Mouse (Mus musculus) heart, adult 9 months (tissue): ENCODE data around the gene Tnfaip6.
"Not testable (repeated sequence)": the region's sequence is repeated elsewhere in the genome, so short reads cannot be mapped to it uniquely, and the experiment has no call there.

Experiments
- DNase-seq, 2 experiments: peaks; one replicate each; pipeline ENCODE4 v3.0.0; 2022; ENCODE audit warnings: low spot score in 2 of 2

The Tnfaip6 gene

GRCm38 (mm10) chr2:52037882-52038281, at the start of gene Tnfaip6:
Gene Tnfaip6, plus strand, starts transcription at chr2:52038009.
- DNase-seq: peak; percentile 76 to 83

DNA sequence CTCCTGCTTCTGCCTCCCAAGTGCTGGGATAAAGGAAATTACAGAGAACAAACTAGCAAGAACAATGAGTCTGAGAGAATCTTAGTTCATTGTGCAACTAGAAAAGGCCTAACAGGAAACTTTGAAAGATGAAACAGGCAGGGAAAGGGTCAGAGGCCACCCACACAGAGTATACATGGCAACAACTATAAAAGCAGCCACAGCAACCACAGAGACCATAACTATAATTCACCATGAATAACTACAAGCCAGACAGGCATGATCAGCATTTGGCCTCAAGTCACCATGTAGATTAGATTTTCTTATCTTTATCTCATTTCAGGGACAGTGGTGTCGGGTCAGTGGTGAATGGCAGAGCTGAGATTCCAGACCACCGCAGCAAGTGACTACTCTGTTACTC, 48.2 kb upstream of the Tnfaip6 start:
- DNase-seq: no peak

DNA sequence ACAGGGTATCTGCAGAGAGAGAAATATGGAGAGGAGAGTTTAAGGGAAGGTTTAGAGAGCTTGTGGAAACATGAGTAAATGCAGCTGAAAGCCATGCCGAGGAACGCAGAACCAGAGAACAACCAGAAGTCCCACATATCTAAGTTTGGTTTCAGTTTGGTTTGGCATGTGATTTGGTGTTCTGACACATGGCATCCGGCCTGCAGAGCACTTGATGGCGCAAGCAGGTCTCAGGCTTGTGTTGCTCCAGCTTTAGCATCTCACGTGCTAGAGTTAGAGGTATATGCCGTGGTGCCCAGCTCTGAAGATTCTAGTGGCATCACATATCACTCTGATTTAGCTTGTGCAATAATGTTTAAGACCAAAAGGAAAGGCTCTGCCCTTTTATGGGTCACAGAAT, 46.4 kb upstream of the Tnfaip6 start:
- no peak for DNase-seq

GRCm38 (mm10) chr2:51999996-52000395, 37.8 kb upstream of the Tnfaip6 start:
- DNase-seq: no peak

DNA sequence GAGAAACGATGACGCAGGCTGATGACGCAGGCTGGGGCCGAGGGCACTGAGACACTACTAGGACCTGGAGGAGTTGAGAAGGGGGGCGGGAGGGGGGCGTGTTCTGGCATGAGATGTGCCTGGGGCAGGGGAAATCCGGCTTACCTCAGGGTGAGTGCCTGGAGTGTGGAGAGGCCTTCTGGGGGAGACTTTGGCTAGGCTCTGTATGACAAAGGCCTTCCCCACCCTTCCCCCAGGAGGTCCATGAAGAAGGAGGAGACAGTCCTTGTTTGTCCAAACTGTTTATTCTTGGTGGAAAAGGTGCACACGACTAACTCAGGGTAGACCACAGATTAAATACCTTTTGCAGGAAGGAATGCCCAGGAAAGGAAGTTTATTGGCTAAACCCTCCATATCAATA, 36.3 kb upstream of the Tnfaip6 start:
- DNase-seq: no peak

DNA sequence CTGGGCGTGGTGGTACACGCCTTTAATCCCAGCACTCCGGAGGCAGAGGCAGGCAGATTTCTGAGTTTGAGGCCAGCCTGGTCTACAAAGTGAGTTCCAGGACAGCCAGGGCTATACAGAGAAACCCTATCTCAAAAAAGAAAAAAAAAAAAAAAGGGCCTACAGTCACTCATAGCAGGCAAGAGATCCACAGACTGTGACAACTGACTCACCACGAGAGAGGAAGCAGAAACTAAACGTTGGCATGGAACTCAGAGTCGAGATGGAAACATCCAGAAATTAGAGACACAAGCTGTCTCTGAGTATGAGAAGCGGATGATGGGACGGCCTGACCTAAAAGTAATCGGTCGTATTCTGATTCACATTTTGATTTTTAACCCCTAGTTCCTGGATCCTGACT, 35.5 kb upstream of the Tnfaip6 start:
- DNase-seq: not testable (repeated sequence)

DNA sequence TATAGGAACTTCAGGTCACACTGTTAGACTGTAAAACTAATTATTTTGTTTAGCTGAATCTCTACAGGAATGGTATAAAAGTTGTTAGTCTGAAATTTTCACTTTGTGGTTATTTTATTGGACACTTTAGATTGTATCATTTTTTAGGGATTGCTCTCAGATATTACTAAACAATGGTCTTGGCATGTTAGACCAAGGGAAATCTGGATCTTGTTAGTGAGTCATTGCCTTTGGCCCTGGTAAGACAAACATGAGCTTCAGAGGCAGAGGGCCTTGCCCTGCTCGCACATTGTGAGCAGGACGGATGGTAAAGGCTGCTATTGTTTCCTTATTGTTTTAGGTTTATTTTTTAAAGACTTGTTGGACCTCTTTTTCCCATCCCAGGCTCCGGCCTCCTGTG, 31.4 kb upstream of the Tnfaip6 start:
- DNase-seq: peak; percentile 20 to 30

- not testable (repeated sequence) for DNase-seq
These were observed 26.0 kb upstream of the Tnfaip6 start for GRCm38 (mm10) chr2:52011820-52012219.

DNA sequence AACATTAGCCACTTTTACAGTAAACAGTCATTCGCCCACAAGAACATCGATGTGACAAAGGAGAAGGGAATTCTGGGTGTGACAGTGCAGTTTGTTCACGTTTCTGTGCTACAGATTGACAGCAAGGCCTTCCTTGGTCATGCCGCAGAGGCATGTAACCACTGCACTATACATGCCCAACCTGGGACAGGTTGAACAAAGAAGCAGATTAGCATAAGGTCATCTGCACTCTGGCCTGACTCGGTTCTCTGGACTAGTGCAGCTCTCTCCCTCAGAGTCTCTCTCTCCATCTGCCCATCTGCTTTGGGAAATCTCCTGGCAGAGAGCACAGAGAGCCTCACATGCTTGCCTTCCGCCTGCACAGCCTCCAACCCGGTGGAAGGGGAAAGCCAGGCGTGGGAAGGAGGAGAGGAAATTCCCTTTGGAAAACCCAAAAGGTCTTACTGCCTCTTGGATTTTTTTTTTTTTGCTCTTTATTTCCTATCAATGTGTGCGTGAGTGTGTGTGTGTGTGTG, 24.4 kb upstream of the Tnfaip6 start:
- DNase-seq: peak; percentile 15 to 27

- no peak for DNase-seq
These were observed 21.4 kb upstream of the Tnfaip6 start for GRCm38 (mm10) chr2:52016361-52016760.

- no peak for DNase-seq
These were observed 10.7 kb upstream of the Tnfaip6 start for GRCm38 (mm10) chr2:52027061-52027460.

DNA sequence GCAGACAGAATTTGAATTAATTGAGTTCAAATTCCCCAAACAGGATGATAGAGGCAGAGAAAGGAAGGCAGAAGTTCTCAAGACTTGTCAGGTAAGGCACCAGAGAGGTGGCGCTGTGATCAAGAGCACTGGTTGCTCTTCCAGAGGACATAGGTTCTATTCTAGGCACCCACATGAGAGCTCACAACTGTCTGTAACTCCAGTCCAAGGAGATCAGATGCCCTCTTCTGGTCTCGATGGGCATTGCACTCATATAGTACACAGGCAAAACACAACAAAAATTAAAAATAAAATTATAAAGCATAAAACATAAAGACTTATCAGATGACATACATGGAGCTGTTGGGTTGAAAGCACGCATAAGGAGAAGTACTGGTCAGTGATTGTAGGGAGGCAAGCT, 8.4 kb upstream of the Tnfaip6 start:
- DNase-seq: no peak

DNA sequence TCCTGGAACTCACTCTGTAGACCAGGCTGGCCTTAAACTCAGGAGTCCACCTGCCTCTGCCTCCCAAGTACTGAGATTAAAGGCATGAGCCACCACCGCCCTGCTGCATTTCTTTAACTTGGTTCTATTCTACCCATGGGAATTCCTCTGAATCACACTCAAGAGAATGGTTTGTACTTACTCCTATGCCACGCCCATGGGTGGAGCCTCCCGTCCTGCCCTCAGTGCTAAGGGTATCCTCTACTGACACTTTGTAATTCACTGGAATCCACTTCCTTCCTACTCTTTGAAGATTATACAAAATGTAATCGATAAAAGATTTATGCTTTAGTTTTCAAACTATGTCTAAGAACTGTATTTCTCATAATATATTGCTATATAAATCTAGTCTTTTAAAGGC, 6.3 kb upstream of the Tnfaip6 start:
- DNase-seq: no peak

GRCm38 (mm10) chr2:52034601-52035000, 3.2 kb upstream of the Tnfaip6 start:
- no peak for DNase-seq

GRCm38 (mm10) chr2:52035144-52035543, 2.7 kb upstream of the Tnfaip6 start:
- no peak for DNase-seq

DNA sequence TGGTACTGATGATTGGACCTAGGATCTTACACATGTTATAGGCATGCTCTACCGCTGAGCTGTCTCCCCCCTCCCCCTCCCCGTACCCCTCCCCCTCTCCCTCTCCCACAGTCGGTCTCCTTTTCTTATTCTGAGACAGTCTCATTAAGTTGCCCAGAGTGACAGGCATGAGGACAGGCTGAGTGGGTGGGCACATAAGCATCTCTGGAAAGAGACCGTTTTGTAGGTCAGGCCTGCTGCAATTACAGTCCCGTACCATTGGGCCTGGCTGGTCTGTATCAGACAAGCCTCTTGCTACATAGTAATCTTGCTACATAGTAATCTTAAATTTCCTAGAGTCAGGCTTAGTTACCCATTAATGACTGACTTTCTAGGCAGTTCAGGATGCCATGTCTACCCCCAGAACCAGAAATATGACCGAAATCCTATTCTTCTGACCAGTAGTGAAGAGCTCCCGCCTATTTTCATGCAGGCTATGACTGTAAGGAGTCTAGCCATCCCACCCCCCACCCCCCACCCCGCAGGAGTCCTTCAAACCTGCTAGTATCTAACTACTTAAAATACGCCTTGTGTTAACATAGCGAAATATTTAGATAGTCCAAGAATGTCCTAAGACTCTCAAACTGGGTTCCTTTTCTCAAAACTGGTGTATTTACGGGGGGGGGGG, 747 bp upstream of the Tnfaip6 start:
- no peak for DNase-seq

- no peak for DNase-seq
These were observed 749 bp downstream of the Tnfaip6 start for GRCm38 (mm10) chr2:52038558-52038957.

DNA sequence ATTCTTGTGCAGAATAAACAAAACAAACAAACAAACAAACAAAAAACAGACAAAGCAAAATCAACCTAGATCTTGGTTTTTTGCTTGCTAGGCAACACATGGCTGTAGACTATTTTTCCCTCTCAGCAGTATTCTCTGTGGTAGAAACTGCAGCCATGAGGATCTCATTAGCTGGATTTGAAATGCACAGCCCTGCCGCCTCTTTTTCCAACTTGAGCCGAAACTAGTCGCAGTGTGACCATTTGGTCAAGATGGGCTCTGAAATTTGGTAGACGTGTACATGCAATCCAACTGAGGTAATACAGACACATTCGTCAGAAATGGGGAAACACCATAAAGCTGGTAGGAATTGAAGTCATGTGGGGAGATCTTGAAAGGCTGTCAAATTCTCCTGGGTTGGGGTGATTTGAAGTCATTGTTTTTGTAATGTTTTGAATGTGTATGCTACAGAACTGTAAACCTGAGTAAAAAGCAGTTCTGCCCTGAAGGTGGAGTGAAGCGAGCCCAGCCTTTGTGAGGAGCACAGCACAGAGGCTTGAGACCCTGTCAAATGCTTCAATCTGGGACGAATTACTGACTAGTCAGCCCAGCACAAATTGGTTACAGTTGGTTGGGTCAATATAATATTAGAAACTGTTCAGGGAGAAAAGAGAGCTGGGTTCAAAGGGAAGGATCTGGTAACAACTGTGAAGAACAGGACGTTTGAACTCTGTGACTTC, 1.4 kb downstream of the Tnfaip6 start:
- DNase-seq: no peak

DNA sequence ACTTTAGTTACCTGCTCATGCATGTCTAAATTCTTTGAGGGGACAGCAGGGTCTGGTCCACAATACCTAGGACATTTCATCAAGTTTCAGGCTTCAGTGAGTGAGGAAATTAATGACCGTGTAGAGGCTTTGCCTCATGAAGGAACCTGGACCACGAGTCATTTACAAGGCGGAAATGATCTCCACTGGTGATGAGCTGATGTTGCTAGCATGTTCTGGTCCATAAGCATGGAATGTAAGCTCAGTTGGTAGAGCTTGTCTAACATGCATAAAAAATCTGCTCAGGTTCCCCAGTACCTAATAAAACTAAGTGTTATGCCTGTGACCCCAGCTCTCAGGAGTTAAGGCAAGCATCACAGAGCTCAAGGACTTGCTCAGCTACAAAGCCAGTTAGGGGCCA, 4.3 kb downstream of the Tnfaip6 start:
- DNase-seq: no peak

DNA sequence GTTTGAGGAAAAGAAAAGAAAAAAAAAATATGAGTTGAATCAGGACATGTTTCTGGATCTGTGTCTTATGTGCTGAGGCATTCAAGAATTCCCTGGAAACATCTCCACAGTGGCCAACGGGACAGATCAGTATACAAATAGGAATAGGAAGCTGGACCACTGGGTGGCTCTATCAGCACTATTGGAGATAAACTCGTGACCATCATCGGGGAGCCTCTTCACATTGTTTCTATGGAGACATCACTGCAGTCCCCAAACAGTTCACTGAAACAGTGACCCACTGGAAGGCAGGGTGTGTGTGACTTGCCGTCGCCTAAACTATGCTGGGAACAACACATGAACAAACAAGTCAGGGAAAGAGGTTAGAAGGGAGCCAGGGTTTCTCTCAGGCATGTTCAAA, 4.9 kb downstream of the Tnfaip6 start:
- no peak for DNase-seq

DNA sequence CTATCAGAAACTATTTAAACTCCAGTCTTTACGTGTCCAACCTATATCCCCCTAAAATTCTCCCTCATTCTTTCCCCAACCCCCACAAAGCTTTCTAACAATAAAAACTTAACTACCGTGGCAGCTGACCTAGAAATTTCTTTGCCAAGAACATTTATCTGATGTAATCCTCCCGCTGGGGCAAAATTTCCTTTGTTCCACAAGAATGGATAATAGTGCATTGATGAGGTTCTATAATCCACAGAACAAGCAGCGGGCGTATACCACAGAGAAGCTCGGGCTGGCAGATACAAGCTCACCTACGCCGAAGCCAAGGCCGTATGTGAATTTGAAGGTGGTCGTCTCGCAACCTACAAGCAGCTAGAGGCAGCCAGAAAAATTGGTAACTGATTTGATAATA, 5.7 kb downstream of the Tnfaip6 start:
- DNase-seq: no peak

- DNase-seq: no peak
These were observed 8.2 kb downstream of the Tnfaip6 start for GRCm38 (mm10) chr2:52046032-52046431.

DNA sequence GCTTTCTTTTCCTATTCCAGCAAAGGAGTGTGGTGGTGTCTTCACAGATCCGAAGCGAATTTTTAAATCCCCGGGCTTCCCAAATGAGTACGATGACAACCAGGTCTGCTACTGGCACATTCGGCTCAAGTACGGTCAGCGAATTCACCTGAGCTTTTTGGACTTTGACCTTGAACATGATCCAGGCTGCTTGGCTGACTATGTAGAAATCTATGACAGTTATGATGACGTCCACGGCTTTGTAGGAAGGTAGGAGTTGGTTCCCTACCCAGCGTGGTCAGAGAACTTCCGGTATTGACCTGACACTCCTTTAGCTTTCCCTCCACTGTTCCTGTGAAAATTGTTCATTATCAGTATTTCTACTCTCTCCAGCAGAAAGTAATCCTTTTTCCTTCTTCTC, 13.0 kb downstream of the Tnfaip6 start:
- no peak for DNase-seq
